Mouse (Mus musculus) MEL-GATA-1-ER (cell line): Measurements from ENCODE around the gene Higd1a.

Experiments used
- DNase-seq: peaks from one replicate; pipeline ENCODE4 v3.0.0-alpha.2; 2012; ENCODE audit warnings: low read depth; ENCODE audit errors: extremely low read depth

The Higd1a gene

DNA sequence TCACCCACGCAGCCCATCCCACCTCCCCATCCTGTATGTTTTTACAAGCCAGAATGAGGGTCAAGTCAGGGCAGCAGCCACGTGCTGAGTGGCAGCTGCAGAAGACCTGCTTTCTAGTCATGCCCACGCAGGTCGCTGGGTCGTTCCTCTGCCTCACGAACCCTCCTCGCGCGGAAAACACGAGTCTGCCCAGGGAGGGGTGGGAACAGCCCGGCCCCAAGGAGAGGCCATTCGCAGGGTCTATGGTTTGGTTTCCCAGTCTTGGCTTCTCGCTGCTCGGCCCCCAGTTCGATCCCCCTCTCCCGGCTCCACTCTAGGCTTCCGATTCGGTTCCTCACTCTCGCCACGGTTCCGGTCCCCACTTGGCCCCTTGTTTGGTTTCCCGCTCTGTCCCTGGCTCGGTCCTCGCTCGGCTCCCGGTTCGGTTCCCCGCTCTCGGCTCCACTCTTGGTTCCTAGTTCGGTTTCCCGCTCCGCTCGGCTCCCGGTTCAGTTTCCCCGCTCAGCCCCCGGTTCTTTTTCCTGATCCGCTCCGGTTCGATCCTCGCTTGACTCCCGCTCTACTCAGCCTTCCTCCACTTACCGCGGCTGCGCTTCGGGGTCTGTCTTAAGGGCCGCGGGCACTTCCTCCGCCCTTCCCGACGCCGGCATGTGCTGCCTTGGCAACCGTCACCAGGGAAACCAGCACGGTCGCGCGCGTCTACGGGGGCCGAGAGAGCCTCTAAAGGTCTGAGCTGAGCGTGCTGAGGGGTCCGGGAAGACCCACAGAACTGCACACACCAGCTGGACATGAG is 19.1 kb downstream of the Higd1a start, which contains the start of gene Ccdc13:
Gene Ccdc13 (minus strand): TSS at position 633 of the 793 bp plus-strand sequence.
- no peak for DNase-seq

DNA sequence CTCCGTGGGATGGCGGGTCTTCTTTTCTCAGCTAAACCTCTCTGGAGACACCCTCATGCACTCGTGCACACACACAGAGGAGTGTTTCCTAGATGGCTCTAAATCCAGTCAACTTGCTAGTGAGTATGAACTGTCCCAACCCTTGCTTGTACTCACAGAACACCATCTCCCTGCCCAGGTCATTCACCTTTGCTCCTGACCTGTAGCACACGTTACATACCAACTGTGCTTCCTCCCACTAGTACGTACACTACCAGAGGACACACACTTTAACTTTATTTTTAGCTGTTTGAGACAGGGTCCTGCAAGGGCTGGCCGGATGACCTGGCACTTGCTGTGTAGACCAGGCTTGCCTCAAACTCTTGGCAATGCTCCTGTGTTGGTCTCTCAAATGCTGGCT is 20.2 kb downstream of the Higd1a start:
- no peak for DNase-seq

DNA sequence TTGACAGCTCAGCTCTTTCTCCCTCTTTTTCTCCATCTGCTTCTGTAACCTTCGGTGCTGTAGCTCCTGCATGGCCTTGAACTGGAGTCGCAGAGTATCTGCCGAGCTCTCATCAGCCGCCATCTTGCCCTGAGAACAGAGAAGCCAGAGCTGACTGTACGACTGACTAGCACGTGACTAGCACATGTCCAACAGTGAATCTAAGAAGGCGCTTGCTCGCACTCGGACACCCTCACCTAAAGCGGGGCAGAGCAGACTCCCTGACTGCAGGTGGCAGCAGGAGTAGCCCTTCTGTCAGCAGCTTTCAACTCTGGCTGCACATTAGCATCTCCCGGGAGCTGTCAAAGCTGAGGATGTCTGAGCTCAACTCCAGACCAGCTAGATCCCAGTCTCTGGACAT is 24.3 kb downstream of the Higd1a start:
- no peak for DNase-seq

DNA sequence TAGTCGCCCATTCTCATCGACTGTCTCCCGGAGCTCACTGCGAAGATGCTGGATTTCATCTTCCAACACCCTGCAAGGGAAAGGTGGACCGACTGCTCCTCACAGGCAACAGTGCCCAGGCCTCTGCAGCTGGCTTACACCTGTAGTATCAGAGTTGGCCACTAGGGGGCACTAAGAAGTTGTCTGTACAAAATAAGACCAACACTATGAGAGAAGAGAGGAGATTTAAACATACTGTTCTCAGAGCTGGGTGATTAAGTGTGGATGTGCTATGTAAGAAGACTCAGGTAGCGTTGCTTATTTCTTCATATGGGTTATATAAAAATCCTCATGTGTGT is 27.2 kb downstream of the Higd1a start:
- peak; percentile 36 for DNase-seq

DNA sequence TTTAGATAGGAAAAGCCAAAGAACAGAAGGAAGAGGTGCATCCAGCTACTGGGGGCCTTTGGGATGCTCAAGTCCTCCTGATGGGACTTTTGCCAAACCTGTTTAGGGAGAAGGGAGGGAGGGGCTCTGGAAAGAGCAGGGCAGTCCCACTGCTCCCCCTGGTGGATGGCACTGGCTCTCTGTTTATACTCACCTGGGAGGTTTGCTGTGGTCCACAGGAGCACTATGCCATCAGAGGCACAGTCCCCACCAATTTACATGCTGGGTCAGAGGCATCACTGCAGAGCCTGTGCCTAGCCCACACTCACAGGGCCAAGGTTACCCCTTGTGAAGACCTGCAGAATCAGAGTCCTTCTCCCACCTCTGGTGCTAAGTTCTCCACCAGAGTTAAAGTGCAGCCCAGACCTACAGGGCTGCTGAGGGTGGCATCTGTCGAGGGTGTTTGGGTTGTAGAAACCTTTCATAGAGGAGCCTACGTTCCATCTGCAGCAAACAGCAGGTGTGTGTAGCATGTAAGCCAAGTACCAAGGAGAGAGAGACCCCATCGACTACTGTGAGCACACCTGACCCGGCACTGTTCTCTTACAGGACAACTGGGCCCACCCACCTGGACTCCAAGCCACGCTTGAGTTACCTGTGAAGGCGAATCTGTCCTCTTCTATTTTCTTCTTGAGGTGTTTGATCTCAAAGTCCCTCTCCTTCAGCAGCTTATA is 27.8 kb downstream of the Higd1a start:
- DNase-seq = no peak

DNA sequence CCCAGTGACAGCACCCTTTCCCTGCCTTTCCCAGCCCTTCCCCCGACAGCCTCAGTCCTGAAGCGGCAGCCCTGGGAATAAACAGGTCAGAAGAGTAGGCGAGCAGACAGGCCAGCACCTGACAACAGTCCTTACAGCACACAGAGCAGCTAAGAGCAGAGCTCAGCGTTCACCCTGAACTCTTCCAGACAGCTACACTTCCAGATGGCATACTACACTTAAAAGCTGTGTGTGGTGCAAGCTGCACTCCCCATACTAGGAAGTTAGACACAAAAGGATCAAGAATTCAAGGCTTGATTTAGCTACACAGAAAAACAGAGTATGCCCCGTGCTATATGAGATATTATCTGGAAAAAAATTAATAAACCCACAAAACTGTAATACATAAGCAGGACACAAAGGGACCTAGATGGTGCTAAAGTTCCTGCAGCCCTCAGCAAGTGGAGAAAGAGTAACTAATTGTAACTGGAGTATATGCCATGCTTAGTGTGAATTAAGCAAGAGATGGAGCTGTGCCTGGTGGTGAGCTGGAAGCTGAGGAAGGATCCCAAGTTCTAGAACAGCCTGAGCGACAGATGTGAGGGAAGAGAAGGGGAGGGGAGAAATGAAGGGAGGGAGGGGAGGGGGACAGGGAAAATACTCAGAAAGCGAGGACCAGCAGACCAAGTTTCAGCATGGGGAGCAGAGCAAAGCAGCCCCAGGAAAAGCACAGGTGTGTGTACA is 28.7 kb downstream of the Higd1a start:
- DNase-seq = no peak

DNA sequence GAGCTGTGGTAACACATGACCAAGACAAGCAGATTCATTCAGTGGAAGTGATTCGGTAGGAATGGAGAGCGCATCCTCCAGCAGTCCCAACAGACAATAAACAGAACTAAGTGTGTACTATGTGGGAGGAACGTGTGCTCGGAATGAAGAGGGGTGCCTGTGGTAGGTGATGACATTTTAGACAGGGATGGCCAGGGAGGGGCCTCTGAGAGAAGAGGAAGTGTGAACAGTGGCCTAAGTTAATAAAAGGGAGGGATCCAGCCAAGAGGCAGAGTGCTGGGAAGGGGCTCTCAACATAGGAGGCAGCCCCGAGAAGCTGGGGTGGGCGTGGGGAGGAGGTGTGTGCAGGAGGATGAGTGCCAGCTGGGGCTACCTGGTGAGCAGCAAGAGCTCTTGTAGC is 29.8 kb downstream of the Higd1a start:
- no peak for DNase-seq

DNA sequence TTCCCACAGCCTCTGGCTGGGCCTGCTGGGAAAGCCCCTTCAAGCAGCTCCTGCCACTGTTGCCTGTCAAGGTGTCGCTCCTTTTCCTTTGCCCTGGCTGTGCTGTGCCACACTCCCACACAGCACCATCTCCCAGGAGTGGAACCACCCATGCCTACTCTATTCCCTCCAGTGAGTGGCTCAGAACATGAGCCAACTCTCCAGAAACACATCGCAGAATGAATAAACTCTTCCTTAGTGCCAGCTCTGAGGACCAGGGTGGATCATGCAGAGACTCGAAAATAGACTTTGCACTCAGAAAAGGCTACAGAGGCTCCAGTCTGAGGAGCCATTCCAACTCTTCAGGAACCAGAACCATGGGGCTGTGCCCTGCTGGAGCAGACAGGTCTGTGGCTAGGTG is 31.8 kb downstream of the Higd1a start:
- DNase-seq = no peak

DNA sequence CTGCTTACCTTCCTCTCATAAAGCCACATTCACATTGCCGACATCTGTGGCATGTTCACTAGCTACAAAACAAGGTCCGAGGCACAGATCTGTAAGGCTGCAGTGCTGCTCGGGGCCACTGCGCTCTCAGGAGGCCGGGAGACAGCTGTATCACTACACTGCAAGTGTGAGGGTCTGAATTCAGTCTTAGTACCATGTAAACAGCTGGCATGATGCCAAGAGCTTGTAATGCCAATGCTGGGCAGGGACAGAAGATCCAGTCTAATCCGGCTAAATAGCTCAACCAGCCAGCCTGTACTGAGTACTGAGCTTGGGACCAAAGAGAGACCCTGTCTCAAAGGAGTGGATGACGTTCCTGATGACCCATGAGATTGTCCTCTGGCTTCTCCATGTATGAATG is 34.2 kb downstream of the Higd1a start:
- no peak for DNase-seq

DNA sequence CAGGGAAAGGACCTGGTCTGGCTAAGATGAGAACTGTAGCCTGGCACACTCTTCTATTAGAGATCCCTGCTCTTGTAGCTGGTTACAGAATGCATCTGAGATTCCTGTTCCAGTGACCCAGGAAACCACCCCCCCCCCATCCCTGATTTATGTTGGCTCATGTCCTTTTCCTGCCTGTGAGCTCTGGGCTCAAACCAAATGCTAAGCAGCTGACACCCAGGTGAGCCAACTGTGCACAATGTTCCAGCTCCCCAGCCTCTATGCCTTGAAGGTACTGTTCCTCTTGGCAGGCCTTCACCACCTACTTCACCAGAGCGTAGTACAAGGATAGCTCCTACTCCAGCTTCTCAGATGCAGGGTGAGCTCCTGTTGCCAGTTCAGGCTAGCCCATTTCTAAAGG is 35.1 kb downstream of the Higd1a start:
- DNase-seq = no peak

DNA sequence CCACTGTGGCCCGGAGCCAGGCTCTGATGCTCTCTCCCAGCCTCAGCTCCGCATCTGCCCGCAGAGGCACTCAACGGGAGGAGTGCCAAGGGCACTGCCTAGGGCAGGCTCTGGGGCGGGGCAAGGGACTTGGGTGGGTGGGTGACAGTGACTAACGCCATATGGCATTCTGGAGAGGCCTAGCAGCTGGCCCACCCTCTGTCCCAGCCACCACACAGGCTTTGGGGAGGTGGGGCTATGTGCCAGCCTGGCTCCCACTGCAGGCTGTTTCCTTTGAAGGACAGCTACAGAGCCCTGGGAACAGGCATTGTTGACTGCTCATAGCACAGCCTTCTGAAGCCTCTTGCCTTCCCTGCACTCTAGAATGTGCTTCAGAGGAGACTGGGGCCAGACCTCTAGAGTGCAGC is 35.6 kb downstream of the Higd1a start:
- no peak for DNase-seq

DNA sequence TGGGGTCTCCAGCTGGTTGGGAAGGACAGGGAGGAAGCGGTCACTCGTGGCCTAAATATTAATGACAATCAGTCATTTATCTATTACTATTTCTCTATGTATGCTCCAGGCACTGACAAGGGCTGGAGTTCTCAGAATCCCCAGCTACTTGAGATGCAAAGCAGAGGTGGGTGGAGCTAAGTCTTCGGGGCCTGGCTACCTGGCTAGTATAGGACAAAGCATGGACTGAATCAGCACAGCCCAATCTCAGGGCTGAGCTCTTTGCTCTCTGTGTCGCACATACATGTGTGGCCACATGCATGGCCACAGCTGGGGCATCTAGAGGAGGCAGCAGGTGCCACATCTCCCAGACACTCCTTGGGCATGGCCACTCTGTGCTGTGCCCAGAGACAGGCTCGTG is 37.4 kb downstream of the Higd1a start:
- no peak for DNase-seq

DNA sequence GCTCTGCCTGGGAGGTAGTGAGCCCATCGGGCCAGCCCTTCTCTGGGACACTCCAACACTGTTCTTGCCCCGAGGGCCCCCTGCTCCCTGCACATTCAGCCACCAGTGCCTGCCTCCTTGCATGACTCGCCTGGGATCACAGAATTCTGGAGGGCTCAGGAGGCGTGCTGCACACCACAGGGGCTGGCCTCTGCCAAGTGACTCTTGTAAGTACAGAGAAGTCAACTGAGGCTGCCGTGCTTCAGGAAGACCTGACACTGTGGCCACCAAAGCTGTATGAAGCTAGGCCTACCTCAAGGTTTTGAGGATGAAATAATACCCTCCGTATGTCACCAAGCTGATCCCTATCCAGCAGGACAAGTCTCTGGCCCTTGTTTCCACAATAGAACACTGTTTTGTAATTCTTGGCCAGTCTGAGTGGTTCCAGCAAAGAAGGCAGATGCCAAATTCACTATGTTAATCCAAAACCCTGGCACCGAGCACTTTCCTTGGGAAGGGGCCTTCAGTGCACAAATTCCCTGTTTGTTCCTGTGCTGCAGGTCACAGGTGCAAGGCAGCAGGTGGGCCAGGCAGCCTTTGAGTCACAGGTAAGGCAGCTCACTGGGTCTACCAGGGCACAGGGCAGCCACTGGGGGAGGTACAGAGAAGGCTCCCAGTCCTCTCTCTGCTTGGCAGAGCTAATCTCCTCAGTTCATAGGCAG is 38.2 kb downstream of the Higd1a start:
- no peak for DNase-seq

DNA sequence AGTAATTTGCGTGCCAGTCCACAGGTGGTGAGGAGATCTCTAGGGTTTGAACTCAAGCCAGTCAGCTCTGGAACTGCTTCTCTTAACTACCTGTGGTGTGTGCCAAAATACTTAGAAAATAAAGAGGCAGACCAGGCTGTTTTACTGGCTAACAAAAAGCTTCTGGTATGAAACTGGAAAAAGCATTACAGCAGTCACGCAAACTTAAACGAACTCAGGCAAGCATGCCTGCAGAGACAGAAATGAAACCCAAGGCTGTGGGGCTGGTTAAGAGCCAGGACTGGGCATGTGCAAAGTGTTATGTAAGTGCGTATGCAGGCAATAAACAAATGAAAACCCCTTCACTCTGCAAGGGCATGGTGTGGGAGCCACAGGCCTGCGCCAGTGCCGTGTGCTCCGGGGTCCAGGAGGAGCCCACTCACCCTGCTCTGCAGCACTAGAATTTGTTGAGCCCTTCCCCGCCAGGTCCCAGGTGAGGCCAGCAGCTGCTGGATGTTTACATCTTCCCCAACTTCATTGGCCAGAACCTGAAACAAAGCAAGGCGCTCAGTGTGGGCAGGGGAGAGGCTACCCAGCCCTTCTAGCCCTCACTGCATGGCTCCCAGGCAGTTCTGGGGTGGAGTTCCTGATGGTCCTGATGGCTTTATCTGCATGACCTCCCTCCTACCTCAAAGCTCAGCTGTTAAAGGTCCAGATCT is 38.9 kb downstream of the Higd1a start:
- DNase-seq = no peak

DNA sequence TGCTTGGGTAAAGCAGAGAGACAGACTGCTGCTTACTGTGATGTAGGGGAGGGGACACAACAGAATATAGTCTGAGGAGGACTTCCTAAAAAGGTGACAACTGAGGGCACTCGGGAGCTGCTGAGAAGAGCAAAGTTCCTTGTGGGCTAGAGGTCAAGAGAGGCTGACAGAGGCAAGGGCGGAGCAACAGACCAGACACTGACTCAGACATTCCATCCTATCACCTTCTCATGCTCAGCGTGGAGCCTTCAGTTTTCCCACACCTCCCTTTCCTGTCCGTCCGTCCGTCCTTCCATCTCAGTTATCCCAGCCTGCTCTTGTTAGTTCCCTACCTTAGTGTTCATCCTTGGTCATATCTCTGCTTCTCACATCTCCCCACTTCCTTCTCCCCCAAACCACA is 43.0 kb downstream of the Higd1a start:
- DNase-seq = no peak

DNA sequence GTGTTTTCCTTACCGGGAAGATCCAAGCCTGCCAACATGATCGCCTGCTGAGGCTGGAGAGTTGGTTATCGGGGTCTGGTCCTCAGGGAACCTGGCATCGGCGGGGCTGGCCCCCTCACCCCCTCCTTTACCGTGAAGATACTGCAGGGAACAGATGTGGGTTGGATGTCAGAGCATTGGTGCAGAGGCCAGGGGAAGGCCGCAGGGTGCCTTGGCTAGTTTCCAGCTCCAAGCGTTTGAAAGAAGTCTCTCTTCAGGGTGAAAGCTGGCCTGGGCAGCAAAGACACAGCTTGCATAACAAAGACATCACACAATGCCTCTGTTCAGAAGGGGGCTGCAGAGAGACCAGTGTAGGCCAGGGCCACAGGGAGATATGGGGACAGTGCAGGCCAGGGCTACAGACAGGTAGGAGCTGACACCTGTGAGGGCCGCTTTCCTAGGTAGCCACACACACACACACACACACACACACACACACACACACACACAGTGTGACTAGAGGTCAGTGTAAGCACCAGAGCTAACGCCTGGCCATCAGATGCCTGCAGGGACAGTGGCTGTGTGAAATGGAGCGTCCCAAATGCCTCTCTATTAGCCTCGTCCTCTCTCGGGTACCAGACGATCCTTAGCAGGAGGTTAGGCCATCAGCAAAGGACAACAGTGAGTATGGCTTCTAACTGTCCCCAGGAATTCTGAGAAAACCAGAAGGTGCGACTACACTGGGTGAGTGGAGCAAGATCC is 47.9 kb downstream of the Higd1a start:
- DNase-seq = no peak

DNA sequence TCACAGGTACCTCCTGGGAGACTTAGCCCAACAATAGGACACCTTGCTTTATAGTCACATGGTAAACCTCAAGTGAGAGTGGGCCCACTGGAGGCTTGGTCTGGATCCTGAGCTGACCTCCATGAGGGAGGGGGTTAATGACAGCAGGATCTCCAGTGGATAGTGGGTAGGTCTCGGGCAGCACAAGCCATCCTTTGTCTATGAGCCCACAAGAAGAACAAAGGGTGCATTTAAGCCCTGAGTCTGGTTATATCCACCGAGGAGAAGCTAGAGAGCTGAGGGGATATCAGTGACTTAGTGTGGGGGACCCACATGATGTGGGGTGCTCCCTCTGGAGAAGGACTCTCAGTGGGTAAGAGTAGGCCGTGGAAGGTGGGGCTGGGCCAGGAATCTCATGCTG is 49.7 kb downstream of the Higd1a start:
- no peak for DNase-seq

DNA sequence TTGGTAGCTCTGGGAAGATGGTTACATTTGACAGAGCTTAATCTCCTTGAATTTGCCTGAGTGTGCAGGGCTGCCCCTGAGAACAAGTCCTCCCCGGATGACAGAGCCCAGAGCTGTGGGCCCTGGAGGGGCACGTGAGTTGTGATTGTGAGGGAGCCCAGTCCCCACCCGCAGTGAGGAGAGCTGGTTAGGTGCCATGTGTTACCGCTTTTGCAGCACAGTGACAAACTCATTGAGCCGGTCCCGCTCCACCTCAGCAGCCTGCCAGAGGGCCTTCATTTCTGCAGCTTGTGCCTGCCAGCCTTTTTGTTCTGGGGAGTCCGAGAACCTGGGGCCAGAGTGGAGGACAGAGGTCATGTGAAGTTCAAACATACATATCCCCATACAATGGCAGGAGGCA is 50.2 kb downstream of the Higd1a start:
- no peak for DNase-seq

DNA sequence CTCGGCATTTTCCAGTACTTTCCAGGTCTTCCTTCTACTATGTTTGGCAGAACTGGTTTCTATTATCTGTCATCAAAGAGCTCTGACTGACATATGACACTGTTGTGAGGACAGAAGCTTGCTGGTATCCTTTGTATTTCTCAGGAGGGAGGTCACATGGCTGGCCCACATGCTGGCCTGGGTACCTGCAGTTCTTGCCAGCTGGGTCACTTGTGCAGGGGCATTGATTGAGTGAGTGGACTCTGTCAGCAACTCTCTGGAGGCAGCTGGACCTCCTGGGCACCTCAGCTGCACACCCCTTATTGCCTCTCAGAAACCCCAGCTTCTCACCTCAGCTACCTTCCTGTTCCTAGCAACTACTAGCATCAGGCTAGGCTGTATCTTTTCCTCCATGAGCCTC is 50.6 kb downstream of the Higd1a start:
- DNase-seq = no peak

DNA sequence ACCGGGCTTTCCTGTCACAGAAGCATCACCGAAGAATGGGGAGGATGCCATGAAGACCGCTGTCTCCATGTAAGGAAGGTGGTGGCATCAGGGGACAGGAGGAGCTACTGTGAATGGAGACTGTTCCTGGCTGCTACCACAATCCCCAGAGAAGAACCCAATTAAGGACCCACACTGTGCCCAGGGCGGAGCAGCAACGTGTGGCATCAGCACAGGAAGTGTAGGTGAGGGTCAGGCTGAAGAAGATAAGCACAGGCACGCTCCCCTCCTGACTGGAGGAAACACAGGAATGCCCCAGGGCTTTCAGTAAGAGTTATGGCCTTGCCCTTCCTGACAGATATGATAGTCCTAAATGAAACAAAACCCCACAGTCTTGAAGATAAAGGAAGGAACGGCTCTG is 55.4 kb downstream of the Higd1a start:
- DNase-seq = no peak
